Mouse (Mus musculus) heart, postnatal 0 days (tissue): ENCODE measurements around the gene Pakap.

Experiments used
- CTCF ChIP-seq: IDR thresholded peaks from 2 replicates; pipeline ENCODE4 v1.5.1; 2016; ENCODE audit warnings: antibody characterized with exemption, control low read depth, low read depth
- EP300 ChIP-seq: IDR thresholded peaks from 2 replicates; pipeline ENCODE4 v1.6.1; 2016; ENCODE audit warnings: antibody characterized with exemption, low read depth

- TF ChIP-seq CTCF = no peak
- no peak for TF ChIP-seq EP300
Measured at GRCm38 (mm10) chr4:57809449-57809848, 241.5 kb downstream of the Pakap start.
